Mouse (Mus musculus) spleen, embryonic (tissue): ENCODE measurements around the gene Sart3.
"Not testable (repeated sequence)": the region's sequence is repeated elsewhere in the genome, so short reads cannot be mapped to it uniquely, and the experiment has no call there.

Source experiments
- CTCF ChIA-PET: fragments of 350-600 bp; sonication (Branson Sonifier 250); formaldehyde crosslinking; loops from one replicate; lab custom pipeline; 2022; lab: Charles Lee

Sart3 gene

GRCm38 (mm10) chr5:113791197-113792095, 19.1 kb upstream of the Sart3 start:
- CTCF ChIA-PET, result no interaction called here

- CTCF ChIA-PET, result no interaction called here
These were observed 18.3 kb upstream of the Sart3 start for GRCm38 (mm10) chr5:113790453-113791196.

DNA sequence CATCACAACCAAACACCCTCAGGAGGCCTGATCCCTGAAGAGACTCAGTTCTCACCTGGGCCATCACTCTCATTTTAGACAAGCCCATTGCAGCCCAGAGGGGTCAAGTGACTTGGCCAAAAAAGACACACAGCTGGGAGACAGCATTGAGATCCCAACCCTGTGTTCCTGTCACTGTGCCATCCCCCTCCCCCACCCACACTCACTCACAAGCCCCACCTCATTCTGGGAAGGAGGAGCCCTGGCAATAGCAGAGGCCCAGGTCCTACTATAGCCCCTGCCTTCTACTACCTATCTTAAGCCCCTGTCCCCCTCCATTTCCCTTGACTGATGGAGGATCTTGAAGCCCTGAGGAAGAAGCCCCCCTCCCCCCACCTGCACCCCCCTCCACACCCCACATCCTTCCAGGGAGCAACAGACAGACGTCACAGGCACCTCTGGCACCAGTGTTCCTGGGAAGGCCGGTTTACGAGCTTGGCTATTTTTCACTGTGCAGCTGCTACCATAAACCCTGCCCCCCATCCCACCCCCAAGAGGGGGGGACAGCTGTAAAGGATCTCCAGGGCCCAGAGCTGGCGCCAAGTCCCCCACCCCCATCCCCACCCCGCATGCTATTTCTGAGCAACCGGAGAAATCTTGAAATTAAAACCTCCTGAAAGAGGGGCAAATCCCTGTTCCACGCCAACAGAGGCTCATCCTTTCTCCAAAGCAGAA, 16.9 kb upstream of the Sart3 start:
- CTCF ChIA-PET, result no interaction called here

- CTCF ChIA-PET, result no interaction called here
These were observed 16.3 kb upstream of the Sart3 start for GRCm38 (mm10) chr5:113788645-113789044.

- CTCF ChIA-PET, result no interaction called here
These were observed 14.7 kb upstream of the Sart3 start for GRCm38 (mm10) chr5:113786985-113787384.

- CTCF ChIA-PET, result interaction anchor here (1.3 kb wide), 1 partner anchor 48 kb away, joined by 3 read pairs; the partner anchor contains the start of gene Ficd
These were observed 11.8 kb upstream of the Sart3 start for GRCm38 (mm10) chr5:113784104-113784503.

DNA sequence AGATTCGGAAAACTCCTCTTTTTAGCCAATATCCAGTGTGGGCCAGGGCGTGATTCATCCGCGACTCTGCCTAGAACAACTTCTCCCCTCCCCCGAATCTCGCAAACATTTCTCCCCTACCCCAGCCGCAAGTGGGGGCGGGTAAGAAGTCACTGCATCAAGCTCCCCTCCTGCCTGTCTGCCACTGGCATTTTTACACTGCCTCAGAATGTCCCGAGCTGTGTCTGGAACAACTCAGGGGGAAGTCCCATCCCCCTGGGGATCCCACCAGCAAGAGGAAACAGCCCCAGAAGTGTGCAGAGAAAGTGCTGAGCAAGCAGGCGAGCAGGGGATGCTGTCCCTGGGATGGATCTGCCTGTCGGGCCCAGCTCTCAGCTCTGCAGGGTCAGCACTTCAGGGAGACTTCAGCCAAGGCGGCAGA, 11.3 kb upstream of the Sart3 start:
- CTCF ChIA-PET, result interaction anchor here (0.6 to 1.3 kb wide), 2 partner anchors 28 to 47 kb away, joined by 3 read pairs; partner anchors contain the start of gene Ficd

DNA sequence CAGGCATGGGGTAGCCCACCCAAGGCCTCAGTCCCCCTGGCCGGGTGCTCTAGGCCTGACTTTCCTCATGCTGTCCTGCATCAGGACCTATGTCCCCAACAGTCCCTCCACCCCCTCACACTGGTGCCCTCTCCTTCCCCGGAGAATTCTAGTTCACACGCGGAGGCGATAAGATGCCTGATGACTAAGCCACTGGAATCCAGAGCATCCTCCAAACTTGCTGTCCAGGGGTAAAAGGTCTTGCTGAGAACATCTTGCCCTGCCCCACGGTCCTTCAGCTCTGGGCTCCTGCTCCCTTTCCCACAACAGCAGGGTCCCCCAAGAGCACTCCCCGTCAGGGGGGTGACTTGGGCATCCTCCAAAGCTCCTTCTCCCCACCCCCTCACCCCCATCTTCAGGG, 10.3 kb upstream of the Sart3 start:
- CTCF ChIA-PET, result interaction anchor here (0.6 kb wide), 1 partner anchor 29 kb away, joined by 3 read pairs; no protein-coding TSS in a partner anchor

- CTCF ChIA-PET, result no interaction called here
These were observed 9.6 kb upstream of the Sart3 start for GRCm38 (mm10) chr5:113781875-113782274.

DNA sequence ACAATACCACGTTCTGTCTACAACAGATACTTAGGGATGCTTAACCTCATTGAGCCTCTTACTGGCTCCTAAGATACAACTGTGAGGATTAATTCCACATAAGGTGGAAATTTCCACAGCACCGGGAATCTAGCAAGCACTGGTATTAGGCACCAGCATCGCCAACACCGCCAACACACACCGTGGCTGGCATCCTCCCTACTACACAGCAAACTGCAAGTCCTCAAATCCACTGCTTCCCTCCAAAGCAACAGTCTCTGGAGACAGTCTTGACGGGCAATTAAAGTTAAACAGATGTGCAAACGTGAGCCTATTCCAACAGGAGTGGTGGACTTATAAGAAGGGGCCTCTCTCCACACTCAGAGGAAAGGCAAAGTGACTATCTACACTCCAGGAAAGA, 8.9 kb upstream of the Sart3 start:
- CTCF ChIA-PET, result no interaction called here

- CTCF ChIA-PET, result no interaction called here
These were observed 8.5 kb upstream of the Sart3 start for GRCm38 (mm10) chr5:113780763-113781162.

DNA sequence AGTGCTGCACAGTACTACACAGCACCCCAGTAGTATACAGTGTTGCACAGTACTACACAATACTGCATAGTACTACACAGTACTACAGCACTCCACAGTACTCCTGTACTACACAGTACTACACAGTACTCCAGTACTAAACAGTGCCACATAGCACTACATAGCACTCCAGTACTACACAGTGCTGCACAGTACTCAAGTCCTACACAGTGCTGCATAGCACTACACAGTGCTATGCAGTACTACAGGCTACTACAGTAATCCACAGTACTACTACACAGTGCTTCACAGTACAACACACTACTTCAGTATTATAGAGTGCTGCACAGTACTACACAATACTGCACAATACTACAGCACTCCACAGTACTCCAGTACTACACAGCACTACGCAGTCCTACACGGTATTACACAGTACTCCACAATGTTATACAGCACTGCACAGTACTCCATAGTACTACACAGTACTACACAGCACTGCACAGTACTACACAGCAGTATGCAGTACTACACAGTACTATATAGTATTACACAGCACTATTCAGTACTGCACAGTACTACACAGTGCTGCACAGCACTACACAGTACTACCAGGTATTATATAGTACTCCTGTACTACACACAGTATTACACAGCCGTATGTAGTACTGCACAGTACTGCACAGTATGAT, 7.9 kb upstream of the Sart3 start:
- CTCF ChIA-PET, result no interaction called here

DNA sequence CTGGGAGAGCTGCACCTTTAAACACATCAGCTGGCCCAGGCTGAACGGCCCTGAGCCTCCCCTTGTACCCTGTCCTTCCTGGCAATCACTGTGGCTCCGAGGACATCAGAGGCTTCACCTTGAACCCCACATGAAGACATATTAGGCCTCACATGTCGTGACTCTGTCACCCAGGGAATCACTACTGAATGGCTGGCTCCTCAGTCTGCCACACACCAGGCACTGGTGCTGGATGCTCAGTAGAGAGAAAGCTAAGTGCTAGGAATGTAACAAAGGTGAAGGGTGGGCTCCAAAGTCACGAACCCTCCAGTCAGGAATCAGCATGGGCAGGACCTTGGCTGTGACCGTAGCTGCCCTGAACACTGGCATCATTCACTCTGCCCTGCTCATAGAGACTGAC, 7.3 kb upstream of the Sart3 start:
- CTCF ChIA-PET, result no interaction called here

DNA sequence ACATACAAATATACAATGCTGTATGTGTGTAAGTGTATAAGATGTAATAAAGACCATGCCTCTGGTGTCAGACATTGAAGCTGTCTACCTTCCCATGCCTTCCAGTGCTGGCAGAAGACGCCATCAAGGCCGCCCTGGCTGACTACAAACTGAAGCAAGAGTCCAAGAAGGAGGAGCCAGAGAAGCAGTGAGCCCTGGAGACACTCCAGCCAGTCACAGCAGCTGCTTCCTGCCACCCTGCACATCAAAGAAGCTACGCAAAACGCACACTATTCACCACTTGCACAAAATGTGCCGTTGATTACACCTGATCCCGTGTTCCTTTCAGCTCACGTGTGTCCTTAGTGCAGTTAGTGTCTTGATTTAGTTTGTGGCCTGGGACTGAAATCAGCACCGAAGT, 5.4 kb upstream of the Sart3 start:
- CTCF ChIA-PET, result not testable (repeated sequence)

DNA sequence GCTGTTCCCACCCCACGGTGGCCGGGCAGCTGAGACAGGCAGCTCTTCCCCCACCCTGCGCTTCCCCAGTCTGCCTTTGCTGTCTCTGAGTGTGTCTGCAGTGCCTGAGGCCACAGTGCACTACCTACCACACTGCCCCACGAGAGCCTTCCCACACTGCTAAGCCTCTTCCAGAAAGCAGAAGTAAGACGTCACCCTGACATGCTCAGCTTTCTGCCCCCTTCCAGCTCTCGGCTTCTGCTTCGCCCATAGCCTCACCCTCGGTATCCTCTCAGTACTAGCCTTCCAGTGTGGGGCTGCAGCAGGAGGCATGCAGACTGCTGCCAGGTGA, 4.6 kb upstream of the Sart3 start:
- CTCF ChIA-PET, result interaction anchor here (2.1 kb wide), 1 partner anchor 37 kb away, joined by 8 read pairs; no protein-coding TSS in a partner anchor

DNA sequence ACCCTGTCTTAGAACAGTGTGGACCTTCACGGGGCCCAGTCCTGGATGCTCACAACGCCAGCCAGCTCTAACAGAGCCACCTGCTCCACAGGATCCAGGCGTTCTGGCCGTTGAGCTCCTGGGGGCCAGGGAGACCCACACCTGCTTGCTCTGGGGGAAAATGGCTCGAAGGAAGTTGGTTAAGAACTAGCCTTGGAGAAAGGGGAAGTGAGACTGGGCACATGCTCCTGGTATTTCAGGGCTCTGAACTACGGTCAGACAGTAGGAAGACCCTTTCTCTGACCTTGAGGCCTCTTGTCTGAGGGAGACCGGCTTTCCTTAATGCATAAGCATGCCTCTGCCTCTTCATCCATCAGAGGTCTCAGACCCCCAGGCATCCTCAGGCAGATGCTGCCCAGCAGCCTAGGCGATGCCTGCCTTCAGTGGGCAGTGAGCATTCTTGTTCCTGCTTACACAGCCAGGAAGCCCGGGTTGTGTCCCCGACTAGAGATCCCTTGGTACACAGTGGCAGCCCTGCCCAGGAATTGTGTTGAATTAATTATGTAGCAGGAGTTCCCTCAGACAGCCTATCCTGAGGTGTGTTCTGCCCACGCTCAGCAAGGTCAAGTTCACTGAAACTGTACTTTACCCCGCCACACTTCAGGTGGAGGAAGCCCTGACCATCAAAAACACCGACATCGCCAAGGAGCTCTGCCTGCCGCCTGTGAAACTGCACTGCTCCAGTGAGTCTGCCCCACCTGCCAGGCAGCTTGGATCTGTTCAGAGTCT, 4.0 kb upstream of the Sart3 start:
- CTCF ChIA-PET, result interaction anchor here (0.6 to 2.1 kb wide), 2 partner anchors 35 to 38 kb away, joined by 4 to 8 read pairs; no protein-coding TSS in a partner anchor

- CTCF ChIA-PET, result interaction anchor here (0.6 to 2.1 kb wide), 3 partner anchors 36 to 52 kb away, joined by 3 to 8 read pairs (median 4); no protein-coding TSS in a partner anchor
These were observed 3.3 kb upstream of the Sart3 start for GRCm38 (mm10) chr5:113775585-113775984.

GRCm38 (mm10) chr5:113773664-113774063, 1.4 kb upstream of the Sart3 start:
- CTCF ChIA-PET, result interaction anchor here (0.6 to 2.0 kb wide), 5 partner anchors 42 to 182 kb away, joined by 3 to 16 read pairs (median 5); no protein-coding TSS in a partner anchor

- CTCF ChIA-PET, result interaction anchor here (0.6 to 2.0 kb wide), 6 partner anchors 42 to 182 kb away, joined by 3 to 16 read pairs (median 4); partner anchors contain the start of gene Selplg
These were observed 702 bp upstream of the Sart3 start for GRCm38 (mm10) chr5:113772905-113773519.
